In genomic region chr6:118630006-118630405, GRCm38 (mm10) we compare ENCODE assay signal across 10 mouse cellular contexts.
"Had no signal": no experiment of that assay in that cellular context is flagged by ENCODE, and none has a peak within 500 bp of the region (broad histone marks: within the 10 kb centered on the region; RNA-seq: fewer than 3 reads in every experiment).

No protein-coding gene starts in this region.

- DNase-seq: lung, adult 2 months; lung, postnatal 14 days; lung, postnatal 36 days; right cerebral cortex, postnatal 14 days; thymus, adult 18-20 months; thymus, postnatal 14 days; thymus, postnatal 36 days had no signal

- ATAC-seq: lung, postnatal 0 days; midbrain, embryonic 13.5 days; midbrain, embryonic 15.5 days had no signal
